Mouse (Mus musculus) stomach, embryonic 15.5 days (tissue): ENCODE results near the gene Rbpj. TPM values are rescaled to one million over a fixed set of nuclear protein-coding genes. Genes with fewer than 3 reads are reported as not detected.

ENCODE experiments used
- ATAC-seq: fragments of 200-750 bp; cut with Nextera tagmentation; 2 replicates; pipeline ENCODE4 v1.8.0; 2017; ENCODE audit warnings: low read depth, moderate number of reproducible peaks, moderate TSS enrichment; ENCODE audit not compliant: insufficient read depth, low FRiP score
- H3K27ac ChIP-seq: fragments of 300-500 bp; sonication (generic); 2 replicates; pipeline ENCODE4 v1.5.1; 2015; ENCODE audit warnings: mild to moderate bottlenecking, inconsistent platforms
- H3K27me3 ChIP-seq: fragments of 300-500 bp; sonication (generic); replicated peaks from 2 replicates; pipeline ENCODE4 v1.6.1; 2015; ENCODE audit warnings: inconsistent platforms
- H3K36me3 ChIP-seq: fragments of 300-500 bp; sonication (generic); 2 replicates; pipeline ENCODE4 v1.6.1; 2015; ENCODE audit warnings: inconsistent platforms
- H3K4me1 ChIP-seq: fragments of 300-500 bp; sonication (generic); 2 replicates; pipeline ENCODE4 v1.6.1; 2015; ENCODE audit warnings: inconsistent platforms
- H3K4me2 ChIP-seq: fragments of 300-500 bp; sonication (generic); 2 replicates; pipeline ENCODE4 v1.6.1; 2015; ENCODE audit warnings: mild to moderate bottlenecking, inconsistent platforms
- H3K4me3 ChIP-seq: fragments of 300-500 bp; sonication (generic); replicated peaks from 2 replicates; pipeline ENCODE4 v1.5.1; 2015; ENCODE audit warnings: inconsistent platforms
- H3K9ac ChIP-seq: fragments of 300-500 bp; sonication (generic); 2 replicates; pipeline ENCODE4 v1.6.1; 2015; ENCODE audit warnings: inconsistent platforms
- H3K9me3 ChIP-seq: fragments of 300-500 bp; sonication (generic); 2 replicates; pipeline ENCODE4 v1.6.1; 2016; ENCODE audit warnings: inconsistent platforms
- WGBS: fragments of 180-500 bp; shearing (Covaris S2); methylation state at CpG from one replicate; pipeline ENCODE4 v1.1.7; 2015; 5-methylcytosine and 5-hydroxymethylcytosine counted together
- polyA plus RNA-seq: library from polyadenylated mRNA; unstranded; fragments of >200 nt; fragmentation: Nextera tagmentation; extraction: Ambion mirVana; gene quantifications from 2 replicates; pipeline ENCODE4 v1.2.1, GENCODE M21; 2015

Gene Rbpj
- polyA plus RNA-seq, 1 experiment from 2014 or later = 26.9 TPM

DNA sequence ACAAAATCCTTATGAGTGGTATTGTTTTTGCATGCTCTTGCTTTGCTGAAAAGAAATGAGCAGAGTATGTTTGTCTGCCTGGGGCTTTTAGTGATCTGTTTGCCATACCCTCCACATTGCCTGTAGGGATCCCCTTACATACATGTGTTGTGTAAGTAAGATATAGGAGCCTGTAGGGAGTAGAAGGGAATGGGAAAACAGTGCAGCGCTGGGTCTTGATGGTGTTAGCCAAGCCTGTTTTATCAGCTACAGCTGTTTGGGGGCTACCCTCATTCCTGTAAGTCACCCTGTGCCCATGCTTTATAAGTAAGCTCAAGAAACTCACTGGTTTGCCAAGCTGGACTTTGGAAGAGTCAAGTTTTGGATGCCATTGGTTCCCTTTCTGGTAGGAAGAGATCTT lies 152.9 kb downstream of the Rbpj start:
- Histone ChIP-seq H3K27me3 (no peaks in the 10 kb centered on the region), H3K9me3 (no peaks in the 10 kb centered on the region), H3K4me1 (peaks cover 2% of the 10 kb centered on the region; the same call in 1 of the 2 replicates), H3K4me2 (no peak overlapping the region), H3K9ac (no peak overlapping the region), H3K36me3 (no peaks in the 10 kb centered on the region; the same call in 1 of the 2 replicates), H3K4me3 (no peak overlapping the region), H3K27ac (no peak overlapping the region)
- WGBS = 83% methylated on average over 1 of the region's 1 CpGs
- ATAC-seq = no peak

DNA sequence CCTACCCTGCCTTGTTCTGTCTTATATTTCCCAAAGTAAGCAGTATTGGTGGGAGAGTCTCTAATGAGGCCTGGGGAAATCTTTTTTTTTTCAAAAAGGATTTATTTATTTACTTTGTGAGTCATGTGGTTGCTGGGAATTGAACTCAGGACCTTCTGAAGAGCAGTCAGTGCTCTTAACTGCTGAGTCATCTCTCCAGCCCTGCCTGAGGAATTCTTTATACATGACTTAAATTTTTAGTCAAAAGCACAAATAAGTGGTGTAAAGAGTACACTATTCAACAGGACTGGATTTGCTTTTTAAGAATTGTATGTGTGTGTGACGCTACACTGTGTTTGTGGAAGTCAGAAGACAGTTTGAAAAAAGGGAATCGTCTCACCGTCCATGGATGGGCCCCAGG lies 166.1 kb downstream of the Rbpj start:
- 77% methylated on average over 3 of the region's 3 CpGs for WGBS
- no peak for ATAC-seq
- no peaks in the 10 kb centered on the region for H3K9me3 ChIP-seq
- 0 out of 2 replicates have a peak, but pooled peaks cover 4% of the 10 kb centered on the region for H3K36me3 ChIP-seq
- no peak overlapping the region for H3K9ac ChIP-seq
- H3K27me3 ChIP-seq = no peaks in the 10 kb centered on the region
- H3K4me1 ChIP-seq = no peaks in the 10 kb centered on the region
- no peak overlapping the region for H3K27ac ChIP-seq
- no peak overlapping the region for H3K4me2 ChIP-seq
- no peak overlapping the region for H3K4me3 ChIP-seq

DNA sequence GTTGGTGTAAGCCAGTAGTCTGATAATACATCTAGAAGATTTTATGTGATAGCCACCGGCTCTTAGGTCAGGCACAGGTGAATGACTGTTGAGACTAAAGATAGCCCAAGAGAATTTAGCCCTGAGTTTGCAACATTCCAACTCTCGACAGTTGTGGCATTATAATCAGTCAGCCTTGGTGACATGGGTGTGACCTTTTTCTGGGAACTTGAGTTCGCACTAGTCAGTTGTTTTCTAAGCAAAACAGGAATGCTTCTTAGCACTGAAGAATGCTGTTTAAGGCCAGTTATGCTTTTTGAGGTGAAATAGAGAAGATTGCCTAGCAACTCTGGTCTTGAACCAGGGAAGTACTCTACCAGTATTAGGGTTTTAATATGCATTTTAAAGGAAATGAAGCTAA lies 170.8 kb downstream of the Rbpj start:
- no peaks in the 10 kb centered on the region for H3K27me3 ChIP-seq
- no peaks in the 10 kb centered on the region for H3K4me1 ChIP-seq
- H3K4me3 ChIP-seq = no peak overlapping the region
- H3K27ac ChIP-seq = no peak overlapping the region
- no peak overlapping the region for H3K9ac ChIP-seq
- H3K36me3 ChIP-seq = 0 out of 2 replicates have a peak, but pooled peaks cover under 1% of the 10 kb centered on the region
- ATAC-seq = no peak
- no peaks in the 10 kb centered on the region for H3K9me3 ChIP-seq
- no peak overlapping the region for H3K4me2 ChIP-seq
- 63% methylated on average over 3 of the region's 3 CpGs for WGBS

DNA sequence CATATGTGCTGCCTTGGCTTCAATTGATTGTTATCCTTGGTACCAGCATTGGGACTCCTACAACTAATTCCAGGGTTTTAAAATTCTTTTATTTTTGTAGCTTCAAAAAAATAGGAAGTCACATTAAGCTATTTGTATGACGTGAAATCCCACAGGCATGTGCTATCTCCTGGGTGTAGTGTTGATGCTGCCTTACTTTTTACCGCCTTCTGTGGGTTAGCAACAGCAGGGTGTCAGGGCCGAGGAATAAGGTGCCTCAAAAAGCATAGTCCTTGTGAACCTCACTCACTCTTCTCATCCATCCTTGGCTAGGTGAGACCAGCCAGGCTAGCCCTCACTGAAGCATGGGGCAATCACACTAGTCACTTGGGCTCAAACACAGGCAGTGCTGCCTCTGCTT lies 171.3 kb downstream of the Rbpj start:
- H3K4me1 ChIP-seq = no peaks in the 10 kb centered on the region
- no peaks in the 10 kb centered on the region for H3K36me3 ChIP-seq
- H3K9ac ChIP-seq = no peak overlapping the region
- H3K4me2 ChIP-seq = no peak overlapping the region
- H3K9me3 ChIP-seq = no peaks in the 10 kb centered on the region
- no peak overlapping the region for H3K4me3 ChIP-seq
- WGBS = 82% methylated on average over 3 of the region's 3 CpGs
- H3K27ac ChIP-seq = no peak overlapping the region
- no peak for ATAC-seq
- H3K27me3 ChIP-seq = no peaks in the 10 kb centered on the region

DNA sequence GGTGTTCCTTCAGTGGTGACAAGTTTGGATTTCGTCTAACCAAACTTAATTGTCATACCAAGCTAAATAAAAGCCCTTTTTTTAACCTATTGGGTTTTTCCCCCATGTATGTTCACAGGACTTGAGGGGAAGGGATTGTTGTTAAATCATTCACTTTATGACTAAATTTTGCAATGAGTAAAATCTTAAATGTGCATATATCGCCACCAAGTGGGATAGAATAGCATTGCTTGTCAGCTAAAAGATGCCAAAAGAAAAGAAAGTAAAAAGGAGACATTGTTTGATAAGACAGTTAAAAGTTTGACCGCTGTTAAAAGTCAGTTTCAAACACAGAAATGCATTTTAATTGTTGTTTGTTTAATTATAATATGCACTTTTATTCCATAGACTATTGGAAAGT lies 172.7 kb downstream of the Rbpj start:
- Histone ChIP-seq H3K27ac (no peak overlapping the region), H3K4me3 (no peak overlapping the region), H3K4me2 (no peak overlapping the region), H3K36me3 (peaks cover 7% of the 10 kb centered on the region; the same call in 1 of the 2 replicates), H3K27me3 (no peaks in the 10 kb centered on the region), H3K9ac (no peak overlapping the region), H3K4me1 (no peaks in the 10 kb centered on the region), H3K9me3 (no peaks in the 10 kb centered on the region)
- ATAC-seq = no peak
- WGBS = 65% methylated on average over 3 of the region's 3 CpGs

DNA sequence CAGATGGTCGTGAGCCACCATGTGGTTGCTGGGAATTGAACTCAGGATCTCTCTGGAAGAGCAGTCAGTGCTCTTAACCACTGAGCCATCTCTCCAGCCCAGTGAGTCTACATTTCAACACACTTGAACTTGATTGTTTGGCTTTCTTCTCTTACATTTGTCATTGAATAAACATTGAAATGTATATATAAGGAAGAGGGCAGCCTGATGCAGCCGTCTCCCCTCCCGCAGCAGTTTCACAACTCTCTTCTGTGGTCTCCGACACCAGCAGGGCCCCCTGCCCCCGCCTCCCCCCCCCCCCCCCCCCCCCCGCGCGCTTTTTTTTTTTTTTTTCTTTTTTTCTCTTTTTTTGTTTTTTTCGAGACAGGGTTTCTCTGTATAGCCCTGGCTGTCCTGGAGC lies 180.7 kb downstream of the Rbpj start:
- H3K9me3 ChIP-seq = no peaks in the 10 kb centered on the region
- peaks cover 12% of the 10 kb centered on the region; the same call in 1 of the 2 replicates for H3K36me3 ChIP-seq
- H3K4me2 ChIP-seq = no peak overlapping the region
- H3K4me3 ChIP-seq = no peak overlapping the region
- H3K27ac ChIP-seq = no peak overlapping the region
- ATAC-seq = no peak
- 49% methylated on average over 6 of the region's 9 CpGs for WGBS
- no peaks in the 10 kb centered on the region for H3K4me1 ChIP-seq
- no peak overlapping the region for H3K9ac ChIP-seq
- no peaks in the 10 kb centered on the region for H3K27me3 ChIP-seq

DNA sequence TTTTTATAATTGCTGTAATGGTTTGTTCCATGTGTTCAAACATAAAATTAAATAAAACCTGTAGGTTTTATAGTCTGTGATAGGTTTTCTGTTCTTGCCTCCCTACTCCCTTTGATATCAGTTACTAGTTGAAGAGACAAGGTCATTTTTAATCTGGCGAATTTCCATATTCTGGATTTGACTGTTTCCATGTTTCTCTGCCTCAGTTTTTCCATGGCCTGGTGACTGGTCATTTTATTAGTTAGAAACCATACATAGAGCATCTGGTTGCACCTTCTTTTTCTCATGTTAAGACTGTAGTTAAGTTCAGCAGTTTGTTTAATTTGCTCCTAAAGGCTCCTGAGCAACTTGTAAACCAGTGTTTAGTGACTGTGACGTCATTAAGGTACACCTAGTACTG lies 181.4 kb downstream of the Rbpj start:
- no peaks in the 10 kb centered on the region for H3K4me1 ChIP-seq
- no peaks in the 10 kb centered on the region for H3K9me3 ChIP-seq
- no peaks in the 10 kb centered on the region for H3K27me3 ChIP-seq
- H3K4me2 ChIP-seq = no peak overlapping the region
- H3K4me3 ChIP-seq = no peak overlapping the region
- no peak for ATAC-seq
- H3K36me3 ChIP-seq = peaks cover 11% of the 10 kb centered on the region; the same call in 1 of the 2 replicates
- WGBS = 84% methylated on average over 2 of the region's 2 CpGs
- no peak overlapping the region for H3K27ac ChIP-seq
- no peak overlapping the region for H3K9ac ChIP-seq

DNA sequence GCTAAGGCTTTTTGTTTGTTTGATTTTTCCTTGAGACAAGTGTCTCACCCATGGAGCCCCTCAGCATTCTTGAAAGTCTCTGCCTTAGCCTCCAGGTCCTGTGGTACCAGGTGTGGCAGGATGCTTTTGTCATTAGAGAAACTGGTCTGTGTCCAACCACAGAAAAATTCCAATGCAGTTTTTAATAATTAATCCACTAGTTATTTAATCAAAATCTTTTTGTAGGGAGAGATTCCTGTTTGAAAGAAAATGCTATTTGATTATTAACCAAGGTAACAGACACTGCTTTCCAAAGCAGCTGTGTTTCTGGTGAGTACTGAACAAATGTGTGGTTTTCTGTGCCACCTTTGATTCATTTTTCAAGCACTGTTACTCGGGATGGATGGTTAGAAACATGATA lies 190.6 kb downstream of the Rbpj start:
- Histone ChIP-seq H3K4me2 (no peak overlapping the region), H3K4me3 (no peak overlapping the region), H3K36me3 (peaks cover 3% of the 10 kb centered on the region; the same call in 1 of the 2 replicates), H3K9me3 (no peaks in the 10 kb centered on the region), H3K4me1 (no peaks in the 10 kb centered on the region), H3K9ac (no peak overlapping the region), H3K27me3 (no peaks in the 10 kb centered on the region), H3K27ac (0 out of 2 replicates have a peak overlapping the region, but pooled peaks have one; percentile 11)
- 7% methylated on average over 1 of the region's 1 CpGs for WGBS
- ATAC-seq = no peak

DNA sequence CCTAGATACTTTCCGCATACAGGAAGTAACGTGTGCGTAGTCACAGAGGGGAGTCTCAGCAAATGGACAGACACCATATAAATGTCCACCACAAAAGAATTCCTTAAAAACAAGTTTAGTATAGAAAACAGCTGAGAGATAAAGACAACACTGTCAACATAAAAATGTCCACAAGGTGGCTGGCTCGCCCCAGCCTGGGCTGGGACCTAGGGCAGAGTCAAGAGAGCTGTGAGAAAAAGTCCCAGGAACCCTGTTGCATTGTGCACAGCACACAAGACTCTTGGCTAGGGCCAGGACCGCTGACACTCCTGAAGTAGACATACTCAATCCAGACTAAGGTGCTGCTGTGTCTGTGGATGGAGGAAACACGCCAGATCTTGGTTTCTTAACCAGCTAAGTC lies 192.0 kb downstream of the Rbpj start:
- ATAC-seq = peak; percentile 72
- no peak overlapping the region for H3K27ac ChIP-seq
- H3K4me3 ChIP-seq = no peak overlapping the region
- no peaks in the 10 kb centered on the region for H3K4me1 ChIP-seq
- H3K27me3 ChIP-seq = no peaks in the 10 kb centered on the region
- H3K9ac ChIP-seq = no peak overlapping the region
- H3K9me3 ChIP-seq = no peaks in the 10 kb centered on the region
- H3K4me2 ChIP-seq = no peak overlapping the region
- H3K36me3 ChIP-seq = 0 out of 2 replicates have a peak, but pooled peaks cover 3% of the 10 kb centered on the region
- WGBS = 81% methylated on average over 6 of the region's 6 CpGs

DNA sequence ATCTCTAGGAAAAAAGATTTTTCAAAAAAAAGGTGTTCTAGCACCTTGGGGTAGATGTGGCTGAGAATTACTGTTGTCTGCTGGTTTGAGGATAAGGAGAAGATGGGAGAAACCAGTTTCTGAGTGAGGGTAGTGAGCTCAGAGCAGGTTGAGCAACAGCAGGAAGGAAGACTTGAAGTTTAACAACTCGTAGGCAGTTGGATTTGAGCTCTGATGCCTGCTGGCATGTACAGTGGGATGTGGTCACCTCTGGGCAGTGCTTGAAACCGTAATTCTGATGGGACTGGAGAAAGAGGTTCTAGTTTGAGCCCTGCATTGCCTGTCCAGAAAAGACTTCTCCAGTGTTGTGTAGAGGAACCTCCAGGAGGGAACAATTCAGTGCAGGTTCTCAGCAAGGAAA lies 195.6 kb downstream of the Rbpj start:
- no peaks in the 10 kb centered on the region for H3K27me3 ChIP-seq
- no peaks in the 10 kb centered on the region for H3K4me1 ChIP-seq
- 76% methylated on average over 2 of the region's 2 CpGs for WGBS
- no peaks in the 10 kb centered on the region for H3K9me3 ChIP-seq
- H3K36me3 ChIP-seq = 0 out of 2 replicates have a peak, but pooled peaks cover 3% of the 10 kb centered on the region
- no peak overlapping the region for H3K27ac ChIP-seq
- no peak overlapping the region for H3K4me2 ChIP-seq
- no peak for ATAC-seq
- H3K9ac ChIP-seq = no peak overlapping the region
- H3K4me3 ChIP-seq = no peak overlapping the region

DNA sequence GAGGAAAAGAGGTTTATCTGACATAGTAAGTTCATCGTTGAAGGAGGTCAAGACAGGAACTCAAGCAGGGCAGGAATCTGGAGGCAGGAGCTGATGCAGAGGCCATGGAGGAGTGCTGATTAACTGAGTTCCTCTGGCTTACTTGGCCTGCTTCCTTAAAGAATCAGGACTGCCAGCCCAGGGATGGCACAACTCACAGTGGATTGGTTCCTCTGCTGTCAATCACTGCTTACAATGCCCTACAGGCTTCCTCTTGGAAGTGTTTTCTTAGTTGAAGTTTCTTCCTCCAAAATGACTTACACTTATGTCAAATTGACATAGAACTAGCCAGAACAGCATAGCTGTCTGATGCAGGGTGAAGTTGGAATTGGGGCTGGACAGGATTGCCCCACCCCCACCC lies 196.5 kb downstream of the Rbpj start:
- Histone ChIP-seq H3K4me3 (no peak overlapping the region), H3K36me3 (no peaks in the 10 kb centered on the region), H3K4me1 (no peaks in the 10 kb centered on the region), H3K9me3 (no peaks in the 10 kb centered on the region), H3K9ac (no peak overlapping the region), H3K27ac (no peak overlapping the region), H3K4me2 (no peak overlapping the region), H3K27me3 (no peaks in the 10 kb centered on the region)
- ATAC-seq = no peak
- WGBS = 46% methylated on average over 1 of the region's 1 CpGs

DNA sequence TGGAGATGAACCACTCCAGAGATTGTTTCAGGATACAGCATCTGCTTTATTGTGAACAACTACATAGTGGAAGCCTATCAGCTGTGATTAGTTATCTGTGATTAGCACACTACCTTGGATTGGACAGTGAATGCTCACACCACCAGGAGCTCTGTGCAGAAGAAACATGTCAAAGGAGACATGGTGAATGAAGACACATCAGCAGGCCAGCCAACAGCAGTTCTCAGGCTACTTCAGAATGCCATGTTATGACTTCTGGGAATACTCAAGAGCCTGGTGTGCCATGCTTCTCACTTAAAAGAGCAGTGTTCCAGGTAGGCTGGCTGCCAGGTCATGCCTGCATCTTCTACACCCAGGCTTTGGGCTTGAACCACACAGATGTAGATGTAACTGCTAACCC lies 197.7 kb downstream of the Rbpj start:
- no peaks in the 10 kb centered on the region for H3K4me1 ChIP-seq
- H3K4me2 ChIP-seq = no peak overlapping the region
- no peaks in the 10 kb centered on the region for H3K36me3 ChIP-seq
- H3K27ac ChIP-seq = no peak overlapping the region
- H3K4me3 ChIP-seq = no peak overlapping the region
- H3K9me3 ChIP-seq = no peaks in the 10 kb centered on the region
- no peak for ATAC-seq
- no peak overlapping the region for H3K9ac ChIP-seq
- no peaks in the 10 kb centered on the region for H3K27me3 ChIP-seq

DNA sequence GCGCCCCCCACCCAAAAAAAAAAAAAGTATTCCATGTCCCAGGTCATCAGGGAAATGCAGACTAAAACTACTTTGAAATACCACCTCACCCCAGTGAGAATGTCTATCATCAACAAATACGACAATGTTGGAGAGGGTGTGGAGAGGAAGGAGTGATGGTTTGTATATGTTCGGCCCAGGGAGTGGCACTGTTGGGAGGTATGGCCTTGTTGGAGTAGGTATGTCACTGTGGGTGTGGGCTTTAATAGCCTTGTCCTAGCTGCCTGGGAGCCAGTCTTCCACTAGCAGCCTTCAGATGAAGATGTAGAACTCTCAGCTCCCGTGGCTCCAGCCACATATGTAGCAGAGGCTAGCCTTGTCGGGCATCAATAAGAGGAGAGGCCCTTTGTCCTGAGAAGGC lies 202.1 kb downstream of the Rbpj start:
- WGBS = 80% methylated on average over 5 of the region's 5 CpGs

More for the DNA sequence above, 202.1 kb downstream of the Rbpj start:
- H3K27me3 ChIP-seq = no peaks in the 10 kb centered on the region
- H3K4me3 ChIP-seq = no peak overlapping the region
- no peaks in the 10 kb centered on the region for H3K36me3 ChIP-seq
- no peak overlapping the region for H3K27ac ChIP-seq
- no peak overlapping the region for H3K9ac ChIP-seq
- no peak for ATAC-seq
- H3K9me3 ChIP-seq = no peaks in the 10 kb centered on the region
- H3K4me2 ChIP-seq = no peak overlapping the region
- H3K4me1 ChIP-seq = no peaks in the 10 kb centered on the region
